Mouse (Mus musculus) hindbrain, embryonic 15.5 days (tissue): ENCODE measurements at regions not wholly inside any gene's neighbourhood (a gene's known extent, or its start where the extent isn't known, plus 50 kb on each side); places are given as distances from the start of the nearest gene placed in this dataset.

Source experiments
- ATAC-seq: fragments of 200-750 bp; cut with Nextera tagmentation; 2 replicates; pipeline ENCODE4 v1.8.0; 2017; ENCODE audit warnings: low read depth, moderate number of reproducible peaks, moderate TSS enrichment; ENCODE audit not compliant: low FRiP score
- H3K27ac ChIP-seq: fragments of 300-500 bp; sonication (generic); replicated peaks from 2 replicates; pipeline ENCODE4 v1.5.1; 2015; ENCODE audit warnings: mild to moderate bottlenecking, inconsistent platforms
- H3K27me3 ChIP-seq: fragments of 300-500 bp; sonication (generic); 2 replicates; pipeline ENCODE4 v1.6.1; 2015; ENCODE audit warnings: control low read depth, inconsistent platforms
- H3K36me3 ChIP-seq: fragments of 300-500 bp; sonication (generic); 2 replicates; pipeline ENCODE4 v1.6.1; 2015; ENCODE audit warnings: control low read depth, inconsistent platforms
- H3K4me1 ChIP-seq: fragments of 300-500 bp; sonication (generic); replicated peaks from 2 replicates; pipeline ENCODE4 v1.6.1; 2015; ENCODE audit warnings: control low read depth, inconsistent platforms
- H3K4me2 ChIP-seq: fragments of 300-500 bp; sonication (generic); 2 replicates; pipeline ENCODE4 v1.6.1; 2015; ENCODE audit warnings: moderate library complexity, mild to moderate bottlenecking, inconsistent platforms
- H3K4me3 ChIP-seq: fragments of 300-500 bp; sonication (generic); 2 replicates; pipeline ENCODE4 v1.5.1; 2015; ENCODE audit warnings: mild to moderate bottlenecking, inconsistent platforms
- H3K9ac ChIP-seq: fragments of 300-500 bp; sonication (generic); 2 replicates; pipeline ENCODE4 v1.6.1; 2015; ENCODE audit warnings: inconsistent platforms
- H3K9me3 ChIP-seq: fragments of 300-500 bp; sonication (generic); 2 replicates; pipeline ENCODE4 v1.6.1; 2016; ENCODE audit warnings: control low read depth, inconsistent platforms
- WGBS: fragments of 180-500 bp; shearing (Covaris S2); methylation state at CpG from one replicate; pipeline ENCODE4 v1.1.7; 2015; 5-methylcytosine and 5-hydroxymethylcytosine counted together

GRCm38 (mm10) chr12:25265560-25266525 lies 168.9 kb upstream of the Id2 start:
- no peaks in the 10 kb centered on the region for H3K27me3 ChIP-seq
- no peaks in the 10 kb centered on the region for H3K9me3 ChIP-seq
- H3K36me3 ChIP-seq: no peaks in the 10 kb centered on the region
- no peak for ATAC-seq
- WGBS: 57% methylated on average over 11 of the region's 11 CpGs
- no peak overlapping the region for H3K27ac ChIP-seq
- peaks cover 6% of the 10 kb centered on the region for H3K4me1 ChIP-seq
- no peak overlapping the region for H3K4me2 ChIP-seq
- H3K9ac ChIP-seq: no peak overlapping the region
- no peak overlapping the region for H3K4me3 ChIP-seq

GRCm38 (mm10) chr12:25265066-25265465 lies 168.1 kb upstream of the Id2 start:
- Histone ChIP-seq H3K4me3 (no peak overlapping the region), H3K4me1 (peaks cover 6% of the 10 kb centered on the region), H3K9me3 (no peaks in the 10 kb centered on the region), H3K9ac (no peak overlapping the region), H3K4me2 (no peak overlapping the region), H3K36me3 (no peaks in the 10 kb centered on the region), H3K27ac (no peak overlapping the region), H3K27me3 (no peaks in the 10 kb centered on the region)
- no peak for ATAC-seq
- 70% methylated on average over 13 of the region's 13 CpGs for WGBS

GRCm38 (mm10) chr12:25264408-25264807 lies 167.5 kb upstream of the Id2 start:
- no peaks in the 10 kb centered on the region for H3K27me3 ChIP-seq
- H3K36me3 ChIP-seq: no peaks in the 10 kb centered on the region
- H3K27ac ChIP-seq: no peak overlapping the region
- H3K4me2 ChIP-seq: no peak overlapping the region
- no peak for ATAC-seq
- H3K4me3 ChIP-seq: no peak overlapping the region
- no peak overlapping the region for H3K9ac ChIP-seq
- H3K4me1 ChIP-seq: peaks cover 6% of the 10 kb centered on the region
- WGBS: 90% methylated on average over 3 of the region's 3 CpGs
- no peaks in the 10 kb centered on the region for H3K9me3 ChIP-seq

- Histone ChIP-seq H3K9ac (no peak overlapping the region), H3K36me3 (no peaks in the 10 kb centered on the region), H3K9me3 (no peaks in the 10 kb centered on the region), H3K27ac (no peak overlapping the region), H3K4me2 (no peak overlapping the region), H3K4me1 (peaks cover 6% of the 10 kb centered on the region; the same call in 1 of the 2 replicates), H3K27me3 (no peaks in the 10 kb centered on the region), H3K4me3 (no peak overlapping the region)
- WGBS: 88% methylated on average over 3 of the region's 3 CpGs
- no peak for ATAC-seq
These were observed 165.5 kb upstream of the Id2 start for GRCm38 (mm10) chr12:25262461-25262860.

GRCm38 (mm10) chr12:25259123-25259522 lies 162.2 kb upstream of the Id2 start:
- no peaks in the 10 kb centered on the region for H3K27me3 ChIP-seq
- no peaks in the 10 kb centered on the region for H3K4me1 ChIP-seq
- WGBS: 96% methylated on average over 2 of the region's 2 CpGs
- no peak for ATAC-seq
- H3K4me3 ChIP-seq: no peak overlapping the region
- H3K27ac ChIP-seq: no peak overlapping the region
- no peaks in the 10 kb centered on the region for H3K9me3 ChIP-seq
- no peaks in the 10 kb centered on the region for H3K36me3 ChIP-seq
- no peak overlapping the region for H3K9ac ChIP-seq
- H3K4me2 ChIP-seq: no peak overlapping the region

- H3K4me1 ChIP-seq: no peaks in the 10 kb centered on the region
- no peak overlapping the region for H3K4me2 ChIP-seq
- no peak overlapping the region for H3K9ac ChIP-seq
- no peaks in the 10 kb centered on the region for H3K27me3 ChIP-seq
- H3K9me3 ChIP-seq: no peaks in the 10 kb centered on the region
- H3K4me3 ChIP-seq: no peak overlapping the region
- WGBS: 80% methylated on average over 6 of the region's 6 CpGs
- no peaks in the 10 kb centered on the region for H3K36me3 ChIP-seq
- no peak overlapping the region for H3K27ac ChIP-seq
- ATAC-seq: no peak
These were observed 159.3 kb upstream of the Id2 start for GRCm38 (mm10) chr12:25256268-25256667.

GRCm38 (mm10) chr12:25254716-25255115 lies 157.8 kb upstream of the Id2 start:
- no peak overlapping the region for H3K4me3 ChIP-seq
- ATAC-seq: no peak
- no peaks in the 10 kb centered on the region for H3K36me3 ChIP-seq
- no peaks in the 10 kb centered on the region for H3K4me1 ChIP-seq
- no peaks in the 10 kb centered on the region for H3K9me3 ChIP-seq
- no peak overlapping the region for H3K9ac ChIP-seq
- no peaks in the 10 kb centered on the region for H3K27me3 ChIP-seq
- H3K27ac ChIP-seq: no peak overlapping the region
- 93% methylated on average over 6 of the region's 6 CpGs for WGBS
- no peak overlapping the region for H3K4me2 ChIP-seq

- ATAC-seq: no peak
- Histone ChIP-seq H3K4me2 (no peak overlapping the region), H3K9ac (no peak overlapping the region), H3K27ac (no peak overlapping the region), H3K27me3 (no peaks in the 10 kb centered on the region), H3K36me3 (no peaks in the 10 kb centered on the region), H3K9me3 (no peaks in the 10 kb centered on the region), H3K4me1 (peaks cover 12% of the 10 kb centered on the region), H3K4me3 (no peak overlapping the region)
- WGBS: 83% methylated on average over 6 of the region's 6 CpGs
These were observed 156.0 kb upstream of the Id2 start for GRCm38 (mm10) chr12:25252776-25253510.

GRCm38 (mm10) chr12:25251411-25252171 lies 154.7 kb upstream of the Id2 start:
- H3K4me3 ChIP-seq: no peak overlapping the region
- no peaks in the 10 kb centered on the region for H3K27me3 ChIP-seq
- H3K27ac ChIP-seq: no peak overlapping the region
- ATAC-seq: no peak
- H3K4me2 ChIP-seq: no peak overlapping the region
- H3K9ac ChIP-seq: no peak overlapping the region
- H3K36me3 ChIP-seq: no peaks in the 10 kb centered on the region
- peaks cover 12% of the 10 kb centered on the region for H3K4me1 ChIP-seq
- 88% methylated on average over 4 of the region's 4 CpGs for WGBS
- H3K9me3 ChIP-seq: no peaks in the 10 kb centered on the region

- Histone ChIP-seq H3K4me2 (no peak overlapping the region), H3K4me3 (no peak overlapping the region), H3K4me1 (peaks cover 12% of the 10 kb centered on the region), H3K27ac (no peak overlapping the region), H3K27me3 (no peaks in the 10 kb centered on the region), H3K9me3 (no peaks in the 10 kb centered on the region), H3K36me3 (no peaks in the 10 kb centered on the region), H3K9ac (no peak overlapping the region)
- ATAC-seq: no peak
- WGBS: 30% methylated on average over 3 of the region's 3 CpGs
These were observed 153.9 kb upstream of the Id2 start for GRCm38 (mm10) chr12:25250881-25251280.

GRCm38 (mm10) chr12:25248681-25249366 lies 151.9 kb upstream of the Id2 start:
- H3K27ac ChIP-seq: no peak overlapping the region; the same call in 1 of the 2 replicates
- H3K36me3 ChIP-seq: no peaks in the 10 kb centered on the region
- no peak overlapping the region for H3K4me3 ChIP-seq
- H3K27me3 ChIP-seq: no peaks in the 10 kb centered on the region
- H3K9ac ChIP-seq: no peak overlapping the region
- WGBS: 65% methylated on average over 13 of the region's 13 CpGs
- H3K9me3 ChIP-seq: no peaks in the 10 kb centered on the region
- no peak for ATAC-seq
- H3K4me2 ChIP-seq: no peak overlapping the region
- peaks cover 12% of the 10 kb centered on the region for H3K4me1 ChIP-seq
